Mouse (Mus musculus): Measurements from ENCODE around the gene Trim25. TPM values are rescaled to one million over a fixed set of nuclear protein-coding genes. Genes with fewer than 3 reads are reported as not detected.

Trim25 gene
- total RNA-seq (2012; rRNA removed) (19.5 and 20.1 TPM in 2 replicates), total RNA-seq (2014; rRNA removed) (5.1 and 6.1 TPM in 2 replicates), polyA plus RNA-seq (2012; ENCODE audit: insufficient read length, low read depth) (41.2 and 48.3 TPM in 2 replicates)

DNA sequence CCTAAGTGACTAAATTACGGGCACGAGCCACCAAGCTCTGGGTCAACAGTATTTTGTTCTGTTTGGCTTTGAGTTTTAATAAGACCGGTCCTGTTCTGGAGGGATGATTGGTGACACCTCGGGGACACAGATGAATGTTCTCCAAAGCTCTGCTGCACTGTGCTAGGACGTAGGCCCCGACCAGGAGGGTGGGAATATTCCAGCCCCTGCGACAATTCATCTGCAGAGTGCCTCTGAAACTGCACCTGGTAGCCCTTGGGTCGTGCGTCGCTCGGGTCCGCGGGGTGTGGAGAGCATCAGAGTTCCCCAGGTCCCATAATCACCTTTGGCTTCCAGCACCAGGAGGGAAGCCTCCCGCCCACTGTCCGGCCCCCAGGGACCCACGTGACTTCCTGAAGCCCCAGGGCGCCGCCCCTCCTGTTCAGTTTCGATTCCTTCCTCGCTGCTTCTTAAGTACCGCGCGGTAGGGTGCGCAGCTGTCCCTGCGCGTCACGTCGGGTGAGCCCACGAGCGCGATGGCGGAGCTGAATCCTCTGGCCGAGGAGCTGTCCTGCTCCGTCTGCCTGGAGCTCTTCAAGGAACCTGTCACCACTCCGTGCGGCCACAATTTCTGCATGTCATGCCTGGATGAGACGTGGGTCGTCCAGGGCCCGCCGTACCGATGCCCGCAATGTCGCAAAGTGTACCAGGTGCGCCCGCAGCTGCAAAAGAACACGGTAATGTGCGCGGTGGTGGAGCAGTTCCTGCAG lies at the start of gene Trim25:
Gene Trim25, plus strand, starts transcription at position 403 of the 749 bp plus-strand sequence.
- Histone ChIP-seq H3K27me3 (replicated peaks) (no peaks in the 10 kb centered on the region), H3K36me3 (replicated peaks in 1 of 2; ENCODE audit: control insufficient read depth in 1 of 2, insufficient read depth in 1 of 2, low read length in 1 of 2) (peaks cover 0 to 30% of the 10 kb centered on the region in 2 experiments), H3K9me3 (replicated peaks; ENCODE audit: low read length) (no peaks in the 10 kb centered on the region), H3K4me3 (replicated peaks in 1 of 3; ENCODE audit: low read depth in 2 of 3, low read length in 2 of 3, poor library complexity in 1 of 3) (peak within 1 kb of the TSS; percentile 76 to 85 (median 84)), H3K9ac (ENCODE audit: insufficient read depth, low read depth) (peak within 1 kb of the TSS; percentile 50), H3K4me2 (ENCODE audit: insufficient read depth, low read depth, poor library complexity, severe bottlenecking) (peak within 1 kb of the TSS; percentile 72), H3K79me2 (replicated peaks; ENCODE audit: control insufficient read depth, extremely low read depth, insufficient read depth, poor library complexity, severe bottlenecking) (peaks cover 37% of the 10 kb centered on the region), H3K27ac (ENCODE audit: insufficient read depth, low read depth) (peak within 1 kb of the TSS; percentile 7), H3K4me1 (ENCODE audit: control insufficient read depth in 1 of 2, insufficient read depth in 2 of 2) (peaks cover 22 to 61% of the 10 kb centered on the region in 2 experiments)
- in situ Hi-C loops (cut with MboI; ENCODE audit: low pct_ligation_motif_present, low pct_unique_long_range_greater_than_20kb, low sequenced_read_pairs) (loop anchor here (10.0 kb wide), 1 partner anchor 306 kb away; the partner anchor contains the start of gene Nog), dilution Hi-C loops (cut with MboI; ENCODE audit: extremely low pct_ligation_motif_present, extremely low pct_unique_long_range_greater_than_20kb, low sequenced_read_pairs) (no loop called here)
- peak; percentile 99 for DNase-seq (ENCODE audit: extremely low read depth)
- TF ChIP-seq KAT2A (IDR thresholded peaks at IDR 0.05; ENCODE audit: insufficient replicate concordance, low read length) (peak; percentile 87; the same call in 1 of the 2 replicates), MAX (IDR thresholded peaks at IDR 0.05; ENCODE audit: low read length) (peak; percentile 97), ELF1 (IDR thresholded peaks at IDR 0.05; ENCODE audit: low read depth, low read length) (peak; percentile 81), ZKSCAN1 (IDR thresholded peaks at IDR 0.05; ENCODE audit: borderline replicate concordance, low read depth, low read length) (no peak), JUND (conservative IDR thresholded peaks at IDR 0.05; ENCODE audit: low read depth, low read length) (no peak), SIN3A (IDR thresholded peaks at IDR 0.05; ENCODE audit: low read length) (peak; percentile 94), NRF1 (IDR thresholded peaks at IDR 0.05; ENCODE audit: low read depth, low read length) (peak; percentile 86), UBTF (IDR thresholded peaks at IDR 0.05; ENCODE audit: low read depth, low read length) (peak; percentile 86), MYC (IDR thresholded peaks at IDR 0.05; ENCODE audit: low read depth, low read length) (peak; percentile 89), PAX5 (IDR thresholded peaks at IDR 0.05; ENCODE audit: low read length) (no peak), CHD1 (IDR thresholded peaks at IDR 0.05; ENCODE audit: low read depth, low read length) (peak; percentile 87; the same call in 1 of the 2 replicates), IRF4 (IDR thresholded peaks at IDR 0.05; ENCODE audit: low read depth, low read length) (peak; percentile 98), NELFE (IDR thresholded peaks at IDR 0.05; ENCODE audit: low read depth, low read length) (peak; percentile 99), CHD2 (IDR thresholded peaks at IDR 0.05; ENCODE audit: low read length) (peak; percentile 63; the same call in 1 of the 2 replicates), MAZ (IDR thresholded peaks at IDR 0.05; ENCODE audit: low read depth, low read length) (peak; percentile 95), CTCF (conservative IDR thresholded peaks at IDR 0.05 in 1 of 2, IDR thresholded peaks at IDR 0.05 in 1 of 2; ENCODE audit: low read depth in 2 of 2, low read length in 2 of 2) (peak in 1 of 2 experiments; percentile 49; a peak in 2 of 4 replicates), MXI1 (IDR thresholded peaks at IDR 0.05; ENCODE audit: low read depth, low read length) (peak; percentile 97; the same call in 1 of the 2 replicates), SMC3 (IDR thresholded peaks at IDR 0.05; ENCODE audit: low read depth, low read length) (peak; percentile 36), JUN (IDR thresholded peaks at IDR 0.05; ENCODE audit: insufficient read depth, low read depth, low read length) (no peak), ZC3H11A (IDR thresholded peaks at IDR 0.05; ENCODE audit: low read depth, low read length) (no peak), TCF12 (IDR thresholded peaks at IDR 0.05; ENCODE audit: low read depth, low read length) (peak; percentile 98), ZNF384 (IDR thresholded peaks at IDR 0.05; ENCODE audit: low read depth, low read length) (0 out of 2 replicates have a peak, but pooled peaks have one; percentile 23), TBP (conservative IDR thresholded peaks at IDR 0.05; ENCODE audit: low read depth, low read length) (peak; percentile 92), MEF2A (IDR thresholded peaks at IDR 0.05; ENCODE audit: borderline replicate concordance, low read depth, low read length) (peak; percentile 79), USF1 (IDR thresholded peaks at IDR 0.05; ENCODE audit: low read depth, low read length) (peak; percentile 96), BHLHE40 (IDR thresholded peaks at IDR 0.05; ENCODE audit: low read depth, low read length) (peak; percentile 97), POLR2A (IDR thresholded peaks at IDR 0.05; ENCODE audit: low read depth, low read length) (peak; percentile 98), ZMIZ1 (IDR thresholded peaks at IDR 0.05; ENCODE audit: low read depth, low read length) (peak; percentile 97), ETS1 (conservative IDR thresholded peaks at IDR 0.05; ENCODE audit: low read depth, low read length) (peak; percentile 89), RCOR1 (conservative IDR thresholded peaks at IDR 0.05; ENCODE audit: low read depth, low read length) (peak; percentile 85), HCFC1 (IDR thresholded peaks at IDR 0.05; ENCODE audit: low read depth, low read length) (peak; percentile 62), MAFK (IDR thresholded peaks at IDR 0.05; ENCODE audit: insufficient replicate concordance, low read length) (peak; percentile 50; the same call in 1 of the 2 replicates), GABPA (IDR thresholded peaks at IDR 0.05; ENCODE audit: insufficient replicate concordance, low read depth, low read length) (no peak; the same call in 1 of the 2 replicates), POLR2AphosphoS2 (IDR thresholded peaks at IDR 0.05; ENCODE audit: low read depth, low read length) (peak; percentile 96), USF2 (conservative IDR thresholded peaks at IDR 0.05; ENCODE audit: low read depth, low read length) (peak; percentile 96), EP300 (IDR thresholded peaks at IDR 0.05; ENCODE audit: low read length) (peak; percentile 78), RAD21 (IDR thresholded peaks at IDR 0.05; ENCODE audit: low read depth, low read length) (peak; percentile 12), E2F4 (IDR thresholded peaks at IDR 0.05; ENCODE audit: insufficient replicate concordance, low read depth, low read length) (peak; percentile 84; the same call in 1 of the 2 replicates)
